Mouse (Mus musculus) layer of hippocampus, postnatal 10 days (tissue): ENCODE results near the gene Rgs10. TPM values are rescaled to one million over a fixed set of nuclear protein-coding genes. Genes with fewer than 3 reads are reported as not detected.
"Not testable (repeated sequence)": the region's sequence is repeated elsewhere in the genome, so short reads cannot be mapped to it uniquely, and the experiment has no call there.

Source experiments
- DNase-seq, 2 experiments: peaks; one replicate each; pipeline ENCODE4 v3.0.0; 2021; ENCODE audit warnings: low spot score in 2 of 2
- total RNA-seq, 2 experiments: library from RNA; stranded (reverse); gene quantifications; 2 replicates each; pipeline ENCODE4 v1.2.3; 2021

Gene Rgs10
- total RNA-seq, 2 experiments from 2014 or later, result 48.8 to 50.5 TPM

DNA sequence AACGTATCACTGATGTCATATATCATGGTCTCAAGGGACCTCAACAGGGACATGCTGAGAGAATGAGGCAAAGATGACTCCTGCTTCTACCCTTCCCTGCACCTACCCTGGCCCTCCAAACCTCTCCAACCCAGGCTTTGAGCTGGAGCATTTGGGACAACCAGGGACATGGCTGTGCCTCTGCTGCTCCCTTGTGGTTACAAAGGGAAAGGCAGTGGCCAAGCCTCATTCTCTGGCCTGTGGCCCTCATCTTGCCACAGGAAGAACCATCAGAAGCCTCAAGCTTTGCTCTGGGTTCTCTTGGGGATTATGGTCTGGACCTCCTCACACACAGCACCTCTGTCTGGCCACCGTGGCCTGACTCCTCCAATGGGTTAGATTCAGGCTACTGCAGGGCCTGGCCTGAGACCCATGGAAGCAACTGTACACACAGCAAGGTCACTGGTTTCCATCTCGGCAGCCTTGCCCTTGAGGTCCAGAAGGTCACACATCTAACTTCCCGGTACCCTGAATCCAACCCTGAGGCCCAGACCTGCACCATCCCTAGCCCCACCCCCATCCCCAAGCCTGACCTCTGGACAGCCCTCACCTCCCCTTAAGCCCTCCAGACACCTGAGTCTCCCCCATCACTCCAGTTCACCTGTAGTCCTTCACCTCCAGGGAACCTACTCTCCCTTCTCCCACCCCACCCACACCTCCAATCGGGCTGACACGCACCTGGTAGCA lies 73.5 kb downstream of the Rgs10 start:
- peak; percentile 78 to 84 for DNase-seq

DNA sequence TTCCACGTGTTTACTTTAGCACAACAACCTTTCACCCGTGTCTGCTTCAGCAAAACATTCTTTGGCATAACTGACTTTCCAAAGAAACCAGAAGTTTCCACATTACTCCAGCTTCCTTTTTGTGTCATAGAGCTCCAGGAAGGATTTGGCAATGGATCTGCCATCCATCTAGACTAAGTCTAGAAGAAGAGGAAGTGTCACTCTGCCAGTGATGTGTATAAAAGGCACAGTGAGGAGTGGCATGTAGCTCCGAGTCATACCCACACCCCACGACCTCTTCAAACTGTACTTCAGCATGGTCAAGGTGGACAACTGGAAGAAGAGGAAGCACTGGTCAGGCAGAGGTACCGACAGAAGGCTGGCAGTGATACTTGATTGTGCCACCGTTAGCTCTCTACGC lies 74.1 kb downstream of the Rgs10 start:
- no peak for DNase-seq

DNA sequence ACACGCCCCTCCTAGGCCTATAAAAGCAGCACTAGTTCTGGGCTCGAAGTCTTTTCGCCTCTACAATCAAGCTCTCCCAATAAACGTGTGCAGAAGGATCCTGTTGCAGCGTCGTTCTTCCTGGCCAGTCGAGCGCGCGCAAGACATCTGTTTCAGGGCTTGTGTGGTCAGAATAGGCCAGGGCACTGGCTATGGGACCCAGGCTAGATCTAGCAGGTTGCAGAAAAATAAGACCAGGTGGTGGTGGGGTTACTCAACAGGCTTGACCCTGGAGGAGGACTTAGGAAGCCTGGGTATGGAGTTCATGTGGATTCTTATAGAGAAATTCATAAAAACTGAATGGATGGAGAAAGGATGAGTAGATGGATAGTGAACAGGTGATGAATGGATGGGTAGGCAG lies 75.9 kb downstream of the Rgs10 start:
- not testable (repeated sequence) for DNase-seq

DNA sequence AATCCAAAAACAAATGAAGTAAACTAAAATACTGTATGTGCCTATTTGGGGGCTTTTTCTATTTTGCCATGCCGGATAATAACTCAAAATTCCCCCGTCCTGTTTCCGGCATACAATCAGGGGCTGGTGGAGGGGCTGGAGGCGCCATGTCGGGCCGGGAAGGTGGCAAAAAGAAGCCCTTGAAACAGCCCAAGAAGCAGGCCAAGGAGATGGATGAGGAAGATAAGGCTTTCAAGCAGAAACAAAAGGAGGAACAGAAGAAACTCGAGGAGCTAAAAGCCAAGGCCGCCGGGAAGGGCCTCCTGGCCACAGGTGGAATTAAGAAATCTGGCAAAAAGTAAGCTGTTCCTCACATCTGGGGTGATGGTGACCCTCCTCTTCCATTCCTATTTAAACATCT lies 78.2 kb downstream of the Rgs10 start:
- not testable (repeated sequence) for DNase-seq

DNA sequence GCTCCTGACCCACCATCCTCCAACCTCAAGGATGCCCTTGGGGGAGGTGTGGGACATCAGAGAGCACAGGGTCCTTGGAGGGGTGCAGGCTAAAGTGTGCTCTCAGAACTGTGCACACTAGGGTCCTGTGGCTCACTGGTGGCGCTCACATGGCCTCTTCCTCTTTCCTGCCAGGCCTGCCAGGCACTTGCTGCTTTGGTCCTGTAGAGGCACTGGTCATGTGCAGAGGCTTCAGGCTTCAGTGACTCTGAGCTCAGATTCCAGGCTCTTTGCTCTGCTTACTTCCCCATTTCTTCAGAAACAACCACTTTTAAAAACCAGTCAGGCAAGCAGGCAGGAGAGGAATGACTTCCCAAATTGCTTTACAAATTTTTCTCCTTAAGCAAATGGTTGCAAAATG lies 85.7 kb downstream of the Rgs10 start:
- DNase-seq, result no peak

DNA sequence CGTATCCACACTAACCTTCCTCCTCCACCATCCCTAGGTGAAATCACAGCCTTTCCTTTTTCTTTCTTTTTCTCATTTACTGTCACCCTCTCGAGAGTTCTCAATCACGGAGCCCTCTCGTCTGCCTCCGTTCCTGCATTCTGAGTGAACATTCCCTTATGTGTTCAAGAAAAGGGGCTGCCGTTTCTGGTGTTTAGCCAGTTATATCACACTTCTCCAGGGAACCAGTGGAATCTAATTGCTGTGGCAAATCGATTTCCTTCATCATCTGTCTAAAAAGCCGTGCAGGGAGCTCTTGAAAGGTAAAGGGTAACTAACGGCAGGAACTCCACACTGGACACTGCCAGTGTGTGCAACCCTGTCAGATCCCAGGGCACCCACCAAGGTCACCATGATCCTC lies 87.6 kb downstream of the Rgs10 start:
- DNase-seq, result no peak

DNA sequence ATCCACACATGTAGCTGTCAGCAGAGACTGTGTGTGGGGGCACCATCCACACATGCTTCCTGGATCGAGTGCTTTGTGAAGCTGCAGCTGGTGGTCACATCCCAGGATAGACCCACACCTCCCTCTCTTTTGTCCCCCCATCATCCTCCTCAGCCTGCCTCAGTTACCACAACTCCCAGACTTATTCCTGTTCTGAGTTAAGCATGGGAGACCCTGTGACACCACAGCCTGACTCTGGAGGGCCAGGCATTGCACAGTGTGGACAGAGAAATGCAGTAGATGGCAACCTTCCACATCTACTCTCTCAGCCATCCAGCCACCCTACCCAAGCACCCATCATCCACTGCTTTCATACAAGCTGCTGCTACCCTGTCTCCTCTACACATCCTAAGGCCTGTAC lies 93.6 kb downstream of the Rgs10 start:
- no peak for DNase-seq

Other genes starting within 250 kb of the Rgs10 start
- 1 to 10 TPM; 4.3 to 4.8 TPM for gene Cox6a2, start 212.4 kb downstream of the Rgs10 start, total RNA-seq
- 10 to 100 TPM; 11.4 to 11.8 TPM for gene Armc5, start 181.4 kb downstream of the Rgs10 start, total RNA-seq
- gene 9130023H24Rik, start 180.7 kb downstream of the Rgs10 start, total RNA-seq, result 1 to 10 TPM; 3.7 to 4.3 TPM
- gene Tgfb1i1, start 171.9 kb downstream of the Rgs10 start, total RNA-seq, result 10 to 100 TPM; 27.2 to 28.1 TPM
- gene Slc5a2, start 153.1 kb downstream of the Rgs10 start, total RNA-seq, result not detected
- 10 to 100 TPM; 23.0 to 23.2 TPM for gene BC017158, start 120.6 kb downstream of the Rgs10 start, total RNA-seq
- 100 to 1,000 TPM; 108 to 128 TPM for gene Tial1, start 43.0 kb upstream of the Rgs10 start, total RNA-seq
- gene Bag3, start 104.9 kb upstream of the Rgs10 start, total RNA-seq, result 1 to 10 TPM; 7.1 to 7.8 TPM
- 100 to 1,000 TPM; 382 to 384 TPM for gene Inpp5f, start 192.6 kb upstream of the Rgs10 start, total RNA-seq